Mouse (Mus musculus) MEL (cell line): ENCODE data around the gene Bag6. TPM values are rescaled to one million over a fixed set of nuclear protein-coding genes. Genes with fewer than 3 reads are reported as not detected.

Experiments
- DNase-seq: peaks from one replicate; pipeline ENCODE4 v3.0.0; 2011; ENCODE audit warnings: low read depth, low spot score
- H3K27ac ChIP-seq: 2 replicates; pipeline ENCODE4 v1.5.1; 2012; ENCODE audit warnings: low read depth, mild to moderate bottlenecking, control low read depth, low read length, moderate library complexity; ENCODE audit not compliant: control insufficient read depth
- H3K27me3 ChIP-seq, 2 experiments: fragments of 150-350 bp in 1 of 2; sonication (generic) in 1 of 2; 2 replicates each; pipeline ENCODE4 v1.6.1; 2012; ENCODE audit warnings: low read length in 2 of 2, mild to moderate bottlenecking in 2 of 2, improper control_type of control experiment in 1 of 2, moderate library complexity in 1 of 2; ENCODE audit not compliant: insufficient read depth in 2 of 2, control insufficient read depth in 1 of 2
- H3K36me3 ChIP-seq, 2 experiments: 2 replicates each; pipeline ENCODE4 v1.6.1; 2012 to 2014; ENCODE audit warnings: low read length in 2 of 2, improper control_type of control experiment in 1 of 2, inconsistent platforms in 1 of 2, mild to moderate bottlenecking in 1 of 2; ENCODE audit not compliant: insufficient read depth in 2 of 2, control insufficient read depth in 1 of 2
- H3K4me1 ChIP-seq, 2 experiments: fragments of 150-350 bp in 1 of 2; sonication (generic) in 1 of 2; 2 replicates each; pipeline ENCODE4 v1.6.1; 2012; ENCODE audit warnings: low read length in 2 of 2, improper control_type of control experiment in 1 of 2, mild to moderate bottlenecking in 1 of 2; ENCODE audit not compliant: insufficient read depth in 2 of 2, control insufficient read depth in 1 of 2
- H3K4me3 ChIP-seq, 2 experiments: fragments of 150-350 bp in 1 of 2; sonication (generic) in 1 of 2; 2 replicates each; pipeline ENCODE4 v1.5.1; 2012; ENCODE audit warnings: low read depth in 2 of 2, low read length in 2 of 2, mild to moderate bottlenecking in 2 of 2, moderate library complexity in 2 of 2, control low read depth in 1 of 2, improper control_type of control experiment in 1 of 2; ENCODE audit not compliant: control insufficient read depth in 1 of 2, insufficient read depth in 1 of 2
- H3K79me2 ChIP-seq: 2 replicates; pipeline ENCODE4 v1.6.1; 2012; ENCODE audit warnings: mild to moderate bottlenecking, low read length, moderate library complexity; ENCODE audit not compliant: control insufficient read depth, poor library complexity, insufficient read depth
- H3K9ac ChIP-seq: 2 replicates; pipeline ENCODE4 v1.6.1; 2012; ENCODE audit warnings: low read depth, mild to moderate bottlenecking, control low read depth, low read length, moderate library complexity; ENCODE audit not compliant: control insufficient read depth, poor library complexity, severe bottlenecking
- H3K9me3 ChIP-seq: fragments of 150-350 bp; sonication (generic); replicated peaks from 2 replicates; pipeline ENCODE4 v1.6.1; 2012; ENCODE audit warnings: mild to moderate bottlenecking, low read length, improper control_type of control experiment, moderate library complexity; ENCODE audit not compliant: insufficient read depth
- BHLHE40 ChIP-seq: IDR thresholded peaks from 2 replicates; pipeline ENCODE4 v1.6.1; 2012; ENCODE audit warnings: low read depth, mild to moderate bottlenecking, inconsistent platforms, low read length, improper control_type of control experiment, borderline replicate concordance
- CHD2 ChIP-seq: IDR thresholded peaks from 2 replicates; pipeline ENCODE4 v1.6.1; 2011; ENCODE audit warnings: low read length, improper control_type of control experiment
- ELF1 ChIP-seq: IDR thresholded peaks from 2 replicates; pipeline ENCODE4 v1.6.1; 2014; ENCODE audit warnings: low read depth, mild to moderate bottlenecking, inconsistent platforms, low read length, improper control_type of control experiment, moderate library complexity
- EP300 ChIP-seq, 2 experiments: IDR thresholded peaks; 2 replicates each; pipeline ENCODE4 v1.6.1; 2011; ENCODE audit warnings: improper control_type of control experiment in 2 of 2, low read length in 2 of 2, low read depth in 1 of 2, mild to moderate bottlenecking in 1 of 2
- ETS1 ChIP-seq: IDR thresholded peaks from 2 replicates; pipeline ENCODE4 v1.6.1; 2012; ENCODE audit warnings: low read depth, mild to moderate bottlenecking, inconsistent platforms, low read length, improper control_type of control experiment, moderate library complexity
- GABPA ChIP-seq: IDR thresholded peaks from 2 replicates; pipeline ENCODE4 v1.6.1; 2012; ENCODE audit warnings: low read depth, mild to moderate bottlenecking, inconsistent platforms, low read length, improper control_type of control experiment, moderate library complexity
- KAT2A ChIP-seq: conservative IDR thresholded peaks from 2 replicates; pipeline ENCODE4 v1.6.1; 2012; ENCODE audit warnings: low read depth, low read length, improper control_type of control experiment, inconsistent platforms
- MAFK ChIP-seq: IDR thresholded peaks from 2 replicates; pipeline ENCODE4 v1.6.1; 2011; ENCODE audit warnings: low read depth, mild to moderate bottlenecking, low read length, improper control_type of control experiment, borderline replicate concordance
- MAX ChIP-seq: IDR thresholded peaks from 2 replicates; pipeline ENCODE4 v1.6.1; 2011; ENCODE audit warnings: low read length, improper control_type of control experiment
- MAZ ChIP-seq: IDR thresholded peaks from 2 replicates; pipeline ENCODE4 v1.6.1; 2012; ENCODE audit warnings: low read depth, mild to moderate bottlenecking, inconsistent platforms, low read length, improper control_type of control experiment
- MEF2A ChIP-seq: IDR thresholded peaks from 2 replicates; pipeline ENCODE4 v1.6.1; 2014; ENCODE audit warnings: low read depth, mild to moderate bottlenecking, inconsistent platforms, low read length, improper control_type of control experiment; ENCODE audit not compliant: poor library complexity, insufficient replicate concordance, severe bottlenecking; ENCODE audit errors: extremely low read depth
- MYC ChIP-seq: IDR thresholded peaks from 2 replicates; pipeline ENCODE4 v1.6.1; 2011; ENCODE audit warnings: low read depth, mild to moderate bottlenecking, low read length, improper control_type of control experiment, moderate library complexity
- NELFE ChIP-seq: IDR thresholded peaks from 2 replicates; pipeline ENCODE4 v1.6.1; 2011; ENCODE audit warnings: low read depth, low read length, improper control_type of control experiment
- POLR2A ChIP-seq, 2 experiments: IDR thresholded peaks; 2 replicates each; pipeline ENCODE4 v1.6.1; 2011 to 2012; ENCODE audit warnings: low read length in 2 of 2, mild to moderate bottlenecking in 2 of 2, control low read depth in 1 of 2, improper control_type of control experiment in 1 of 2, low read depth in 1 of 2, moderate library complexity in 1 of 2; ENCODE audit not compliant: control insufficient read depth in 1 of 2, insufficient read depth in 1 of 2, poor library complexity in 1 of 2
- POLR2AphosphoS2 ChIP-seq: IDR thresholded peaks from 2 replicates; pipeline ENCODE4 v1.6.1; 2011; ENCODE audit warnings: low read length, improper control_type of control experiment
- RAD21 ChIP-seq: IDR thresholded peaks from 2 replicates; pipeline ENCODE4 v1.6.1; 2011; ENCODE audit warnings: mild to moderate bottlenecking, low read depth, low read length, improper control_type of control experiment
- SIN3A ChIP-seq: IDR thresholded peaks from 2 replicates; pipeline ENCODE4 v1.6.1; 2012; ENCODE audit warnings: low read length, improper control_type of control experiment, inconsistent platforms
- TAL1 ChIP-seq: IDR thresholded peaks from 2 replicates; pipeline ENCODE4 v1.6.1; 2012; ENCODE audit warnings: mild to moderate bottlenecking, inconsistent platforms, low read length, moderate library complexity, mixed read lengths
- TBP ChIP-seq: IDR thresholded peaks from 2 replicates; pipeline ENCODE4 v1.8.0; 2011; ENCODE audit warnings: low read depth, low read length, improper control_type of control experiment
- UBTF ChIP-seq: IDR thresholded peaks from 2 replicates; pipeline ENCODE4 v1.6.1; 2012; ENCODE audit warnings: low read depth, mild to moderate bottlenecking, inconsistent platforms, low read length, improper control_type of control experiment, moderate library complexity, borderline replicate concordance; ENCODE audit not compliant: insufficient read depth
- USF1 ChIP-seq: IDR thresholded peaks from 2 replicates; pipeline ENCODE4 v1.6.1; 2014; ENCODE audit warnings: low read depth, mild to moderate bottlenecking, inconsistent platforms, low read length, improper control_type of control experiment, moderate library complexity
- ZMIZ1 ChIP-seq: IDR thresholded peaks from 2 replicates; pipeline ENCODE4 v1.6.1; 2012; ENCODE audit warnings: low read depth, mild to moderate bottlenecking, inconsistent platforms, low read length, improper control_type of control experiment, moderate library complexity
- polyA plus RNA-seq, 2 experiments: library from polyadenylated mRNA; stranded (reverse) in 1 of 2; unstranded in 1 of 2; fragments of >175 nt in 1 of 2; fragments of >200 nt in 1 of 2; gene quantifications; 2 replicates each; pipeline versions ENCODE4 v1.2.1 to v1.2.4; 2012; ENCODE audit warnings: low replicate concordance in 2 of 2, low read depth in 1 of 2; ENCODE audit not compliant: insufficient read length in 2 of 2, insufficient read depth in 1 of 2, missing spikeins in 1 of 2
- total RNA-seq: library from RNA; depleted of rRNA; stranded (reverse); fragments of 300-350 nt; gene quantifications from 2 replicates; pipeline ENCODE4 v1.2.3, GENCODE M21; 2012

The Bag6 gene
- total and polyA plus RNA-seq, 3 experiments, result 102 to 283 TPM; not detected in 1

- TF ChIP-seq ETS1, result peak; percentile 78
- TF ChIP-seq POLR2A (IDR thresholded peaks at IDR 0.05; ENCODE audit: control insufficient read depth in 1 of 2, insufficient read depth in 1 of 2, low read depth in 1 of 2, low read length in 2 of 2, poor library complexity in 1 of 2), result 0 out of 4 replicates have a peak, but pooled peaks of 1 of the 2 experiments have one; percentile 40
- no peak for TF ChIP-seq ZMIZ1
- TF ChIP-seq NELFE, result no peak
- TF ChIP-seq RAD21, result peak; percentile 32
- no peak for TF ChIP-seq MAX
Measured at GRCm38 (mm10) chr17:35115046-35116019, 19.6 kb upstream of the Bag6 start, which contains the start of gene Ly6g5b (continued).

DNA sequence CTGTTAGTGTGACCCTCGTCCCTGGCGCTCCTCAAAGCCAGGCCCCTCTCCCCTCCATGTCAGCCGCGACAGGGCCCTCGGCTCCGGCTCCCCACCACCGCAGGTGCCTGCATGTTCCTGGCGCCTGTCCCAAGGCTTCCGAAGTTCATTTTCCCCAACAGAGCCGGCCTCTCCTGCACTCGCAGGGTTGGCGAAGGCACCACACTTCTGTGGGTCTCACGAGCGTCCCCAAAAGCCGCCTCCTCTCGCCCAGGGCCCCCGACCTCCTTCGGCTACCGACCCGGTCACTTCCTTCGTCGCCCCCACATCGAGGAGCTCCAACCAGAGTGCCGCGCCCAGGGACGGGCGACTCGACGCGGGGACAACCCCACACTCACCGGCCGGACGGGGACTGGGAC lies 14.2 kb upstream of the Bag6 start:
- Histone ChIP-seq H3K4me3 (peak overlapping the region; percentile 74 to 93), H3K9ac (peak overlapping the region; percentile 95), H3K4me1 (peaks cover 6 to 8% of the 10 kb centered on the region in 2 experiments), H3K27ac (peak overlapping the region; percentile 55), H3K79me2 (peaks cover 29% of the 10 kb centered on the region), H3K36me3 (peaks cover 3 to 24% of the 10 kb centered on the region in 2 experiments; a peak in 3 of 4 replicates), H3K27me3 (no peaks in the 10 kb centered on the region), H3K9me3 (no peaks in the 10 kb centered on the region)
- TF ChIP-seq USF1 (no peak), POLR2AphosphoS2 (0 out of 2 replicates have a peak, but pooled peaks have one; percentile 0), POLR2A (IDR thresholded peaks at IDR 0.05; ENCODE audit: control insufficient read depth in 1 of 2, insufficient read depth in 1 of 2, low read depth in 1 of 2, low read length in 2 of 2, poor library complexity in 1 of 2) (peak in 1 of 2 experiments; percentile 55; a peak in 1 of 4 replicates)
- no peak for DNase-seq

GRCm38 (mm10) chr17:35121143-35121799 lies 13.7 kb upstream of the Bag6 start, which contains the start of gene Gpank1:
Gene Gpank1 (plus strand): TSS chr17:35121455.
- Histone ChIP-seq H3K4me3 (peak within 1 kb of the TSS; percentile 76 to 93), H3K79me2 (peaks cover 32% of the 10 kb centered on the region), H3K36me3 (peaks cover 3 to 20% of the 10 kb centered on the region in 2 experiments; a peak in 3 of 4 replicates), H3K9me3 (no peaks in the 10 kb centered on the region), H3K4me1 (peaks cover 6% of the 10 kb centered on the region in 2 experiments), H3K9ac (peak within 1 kb of the TSS; percentile 95), H3K27me3 (no peaks in the 10 kb centered on the region), H3K27ac (peak within 1 kb of the TSS; percentile 79)
- DNase-seq, result peak; percentile 99
- TF ChIP-seq TAL1 (no peak), USF1 (peak; percentile 54; the same call in 1 of the 2 replicates), MAFK (no peak), EP300 (IDR thresholded peaks at IDR 0.05; ENCODE audit: low read depth in 1 of 2, low read length in 2 of 2) (no peak), MYC (peak; percentile 87; the same call in 1 of the 2 replicates), ETS1 (peak; percentile 3; the same call in 1 of the 2 replicates), ELF1 (peak; percentile 98), SIN3A (peak; percentile 86), GABPA (no peak), MEF2A (no peak), ZMIZ1 (no peak), NELFE (peak; percentile 73), KAT2A (peak; percentile 97), POLR2AphosphoS2 (peak; percentile 55; the same call in 1 of the 2 replicates), TBP (peak; percentile 80), POLR2A (IDR thresholded peaks at IDR 0.05; ENCODE audit: control insufficient read depth in 1 of 2, insufficient read depth in 1 of 2, low read depth in 1 of 2, low read length in 2 of 2, poor library complexity in 1 of 2) (peak; percentile 5 to 83), MAX (peak; percentile 61; the same call in 1 of the 2 replicates), MAZ (peak; percentile 94), BHLHE40 (no peak), CHD2 (peak; percentile 82), UBTF (0 out of 2 replicates have a peak, but pooled peaks have one; percentile 41)
